Mouse (Mus musculus): ENCODE results near the gene Xlr3c.
"Not testable (repeated sequence)": the region's sequence is repeated elsewhere in the genome, so short reads cannot be mapped to it uniquely, and the experiment has no call there.

GRCm38 (mm10) chrX:73213819-73214564 lies 51.2 kb downstream of the Xlr3c start, which contains the start of gene Xlr4b:
- TF ChIP-seq GATA1 (IDR thresholded peaks at IDR 0.05; ENCODE audit: borderline replicate concordance, low read length); FLI1 (IDR thresholded peaks at IDR 0.05; ENCODE audit: low read length): not testable (repeated sequence)

Data from megakaryocyte, embryonic 14.5 days (primary cell).